Mouse (Mus musculus) megakaryocyte-erythroid progenitor cell, adult 5 weeks (primary cell): ENCODE results near the gene Olfr209. TPM values are rescaled to one million over a fixed set of nuclear protein-coding genes. Genes with fewer than 3 reads are reported as not detected.

Experiments used
- polyA plus RNA-seq: library from polyadenylated mRNA; stranded (reverse); fragments of >175 nt; gene quantifications from 2 replicates; pipeline ENCODE4 v1.2.3, GENCODE M21; 2012

The Olfr209 gene
- not detected in 2 replicates for polyA plus RNA-seq

DNA sequence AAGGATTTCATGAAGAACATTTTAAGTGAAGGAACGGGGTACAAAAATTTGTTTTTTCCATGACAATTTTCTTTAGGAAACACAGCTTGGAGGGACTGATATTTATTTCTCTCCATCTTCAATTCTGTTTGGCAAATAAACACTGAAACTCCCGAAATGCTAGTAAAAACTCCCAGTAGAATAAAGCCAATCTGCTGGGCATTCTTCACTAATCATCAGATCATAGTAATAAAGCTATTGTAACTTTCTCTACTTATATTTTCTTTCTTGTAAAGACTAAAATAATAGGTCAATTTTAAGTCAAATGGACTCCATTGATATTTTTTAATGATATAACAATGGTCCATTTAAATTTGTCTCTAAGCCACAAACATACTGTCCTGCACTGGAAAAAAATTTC, at the start of gene Olfr209:
Gene Olfr209 (minus strand): TSS at position 101 of the 400 bp plus-strand sequence.

DNA sequence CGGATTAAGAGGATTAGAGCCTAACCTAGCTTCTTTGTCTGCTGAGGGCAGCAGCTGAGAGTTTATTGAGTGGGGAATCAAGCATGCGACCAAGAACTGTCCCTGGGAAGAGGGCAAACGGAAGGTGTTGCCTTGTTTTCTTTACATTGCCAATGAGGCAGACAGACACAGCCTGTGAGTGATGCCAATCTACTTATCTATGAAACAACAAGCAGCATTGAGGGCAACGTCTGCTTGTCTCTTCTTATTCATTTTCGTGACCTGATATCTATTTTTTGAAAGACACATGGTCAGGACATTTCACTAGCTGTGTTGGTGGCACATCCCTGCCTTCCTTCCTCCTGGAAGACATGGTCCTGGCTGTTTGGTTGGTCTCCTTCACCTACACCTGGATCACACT, 43.2 kb upstream of the Olfr209 start, which contains the start of gene Gabrr3:
Gene Gabrr3 (plus strand): TSS at position 301 of the 400 bp plus-strand sequence.

DNA sequence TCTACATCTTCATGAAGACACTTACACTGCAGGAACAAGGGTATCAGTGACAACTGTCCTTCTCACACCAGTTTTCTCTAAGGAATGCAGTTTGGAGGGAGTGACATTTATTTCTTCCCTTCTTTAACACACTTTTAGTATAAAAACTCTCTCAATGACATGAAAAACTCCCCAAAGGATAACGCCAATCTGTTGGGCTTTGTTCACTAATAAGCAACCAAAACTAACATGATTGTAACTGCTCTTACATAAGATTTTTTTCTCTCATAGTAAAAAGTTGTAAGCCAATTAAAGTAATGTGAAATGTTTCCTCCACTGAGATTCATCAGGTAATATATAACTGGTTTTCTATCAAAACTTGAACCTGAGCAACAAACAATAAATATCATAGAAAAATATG, 14.6 kb downstream of the Olfr209 start, which contains the start of gene Olfr206:
Gene Olfr206 (minus strand): TSS at position 101 of the 400 bp plus-strand sequence.

DNA sequence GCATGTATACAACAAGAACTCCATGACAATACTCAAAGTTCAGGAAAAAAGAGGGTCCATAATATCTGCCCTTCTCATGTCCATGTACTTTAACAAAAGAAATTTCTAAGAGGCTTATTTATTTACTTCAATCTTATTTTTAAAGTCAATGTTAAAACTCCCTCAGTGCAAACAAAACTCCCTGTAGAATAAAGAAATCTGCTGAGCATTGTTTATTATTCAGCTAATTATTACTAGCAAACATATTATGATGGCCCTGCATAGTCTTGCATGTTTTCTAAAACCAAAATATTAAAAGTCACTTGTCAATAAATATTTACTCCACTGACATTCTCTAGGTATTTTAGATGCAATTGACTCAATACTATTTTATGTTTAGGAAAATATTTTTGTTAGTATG, 32.8 kb downstream of the Olfr209 start, which contains the start of gene Olfr205:
Gene Olfr205 (minus strand): TSS at position 101 of the 400 bp plus-strand sequence.

DNA sequence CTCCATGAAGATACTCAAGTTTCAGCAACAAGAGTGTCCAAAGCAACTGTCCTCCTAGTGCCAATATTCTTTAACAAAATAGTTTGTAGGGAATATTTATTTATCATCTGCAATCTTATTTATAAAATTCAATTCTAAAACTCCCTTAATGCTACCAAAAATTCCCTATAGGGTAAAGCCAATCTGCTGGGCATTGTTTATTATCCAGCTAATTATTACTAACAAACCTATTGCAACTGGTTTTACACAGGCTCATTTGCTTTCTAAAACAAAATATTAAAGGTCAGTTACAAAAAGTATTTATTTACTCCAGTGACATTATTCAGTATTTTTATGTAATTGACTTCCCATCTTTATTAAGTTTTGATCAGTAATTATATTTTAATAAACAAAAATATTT, 45.6 kb downstream of the Olfr209 start, which contains the start of gene Olfr204:
Gene Olfr204 (minus strand): TSS at position 101 of the 400 bp plus-strand sequence.

Other genes with a start within 250 kb of the Olfr209 start
- gene Olfr194, start 242.9 kb downstream of the Olfr209 start, polyA plus RNA-seq = not detected in 2 replicates
- not detected in 2 replicates for gene Olfr195, start 216.9 kb downstream of the Olfr209 start, polyA plus RNA-seq
- not detected in 2 replicates for gene Olfr196, start 193.5 kb downstream of the Olfr209 start, polyA plus RNA-seq
- gene Olfr198, start 160.5 kb downstream of the Olfr209 start, polyA plus RNA-seq = not detected in 2 replicates
- not detected in 2 replicates for gene Olfr199, start 144.2 kb downstream of the Olfr209 start, polyA plus RNA-seq
- not detected in 2 replicates for gene Olfr201, start 91.4 kb downstream of the Olfr209 start, polyA plus RNA-seq
- gene Olfr202, start 77.2 kb downstream of the Olfr209 start, polyA plus RNA-seq = not detected in 2 replicates
- not detected in 2 replicates for gene Olfr203, start 65.1 kb downstream of the Olfr209 start, polyA plus RNA-seq
- 0.02 TPM in 1 of 2 replicates, not detected in the other for gene Olfr204, start 45.7 kb downstream of the Olfr209 start, polyA plus RNA-seq
- gene Olfr205, start 32.9 kb downstream of the Olfr209 start, polyA plus RNA-seq = not detected in 2 replicates
- gene Olfr206, start 14.7 kb downstream of the Olfr209 start, polyA plus RNA-seq = not detected in 2 replicates
- not detected in 2 replicates for gene Gabrr3, start 43.3 kb upstream of the Olfr209 start, polyA plus RNA-seq
- 7.3 and 8.0 TPM in 2 replicates for gene Riox2, start 107.8 kb upstream of the Olfr209 start, polyA plus RNA-seq
- gene Crybg3, start 237.0 kb upstream of the Olfr209 start, polyA plus RNA-seq = 1.3 and 1.7 TPM in 2 replicates